Mouse (Mus musculus): ENCODE data around the gene Ccnd2. TPM values are rescaled to one million over a fixed set of nuclear protein-coding genes. Genes with fewer than 3 reads are reported as not detected.

The Ccnd2 gene
- total and polyA plus RNA-seq, 3 experiments = 46.2 to 139 (median 132) TPM

DNA sequence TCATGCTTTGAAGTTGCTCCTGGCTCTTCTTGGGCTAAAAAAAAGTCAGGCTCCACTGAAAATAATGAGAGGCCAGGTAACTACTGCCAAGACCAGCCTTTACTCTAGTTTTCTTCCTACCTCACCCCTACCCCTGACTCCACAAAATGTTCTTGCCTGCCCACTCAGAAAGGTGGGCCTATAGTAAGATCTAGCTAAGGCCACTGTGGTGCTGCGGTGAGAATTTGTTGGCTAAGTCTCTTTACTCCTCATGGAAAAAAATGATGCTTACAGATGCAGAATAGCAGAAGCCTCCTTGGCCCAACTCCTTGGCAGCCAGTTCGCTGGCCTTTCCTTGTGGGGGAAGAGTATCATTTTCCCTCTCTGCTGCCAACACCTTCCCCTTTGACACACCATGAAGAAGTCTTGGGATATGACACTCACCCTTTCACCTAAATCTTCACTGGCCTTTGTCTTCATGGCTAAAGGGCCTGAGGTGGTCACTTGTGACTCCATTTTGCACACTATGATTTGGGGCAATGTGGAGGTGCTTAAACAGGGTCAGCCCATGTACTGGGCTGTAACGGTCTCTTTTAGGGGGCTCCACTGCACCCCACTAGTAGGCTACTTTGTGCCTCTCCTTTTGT lies 5.6 kb downstream of the Ccnd2 start:
- DNase-seq = no peak
- Histone ChIP-seq H3K27me3 (ENCODE audit: control insufficient read depth, insufficient read depth, low read length) (no peaks in the 10 kb centered on the region), H3K4me1 (ENCODE audit: control insufficient read depth, insufficient read depth, low read length) (no peaks in the 10 kb centered on the region; the same call in 1 of the 2 replicates), H3K27ac (no peak overlapping the region), H3K4me3 (no peak overlapping the region), H3K9ac (ENCODE audit: low read depth, low read length) (no peak overlapping the region), H3K79me2 (replicated peaks; ENCODE audit: control insufficient read depth, insufficient read depth, low read length) (no peaks in the 10 kb centered on the region), H3K36me3 (ENCODE audit: control insufficient read depth, insufficient read depth, low read length) (no peaks in the 10 kb centered on the region)
- TF ChIP-seq POLR2A (IDR thresholded peaks at IDR 0.05; ENCODE audit: insufficient read depth, low read depth, low read length) = no peak
- no peak for TF ChIP-seq EP300 (IDR thresholded peaks at IDR 0.05; ENCODE audit: insufficient read depth, low read depth, low read length)
- TF ChIP-seq CTCF (IDR thresholded peaks at IDR 0.05) = no peak
- intact Hi-C loops (cut with DNase I) = no loop called here
- 79% methylated on average over 3 of the region's 3 CpGs for WGBS

- H3K4me1 ChIP-seq (ENCODE audit: control insufficient read depth, insufficient read depth, low read length) = no peaks in the 10 kb centered on the region; the same call in 1 of the 2 replicates
- no peaks in the 10 kb centered on the region for H3K79me2 ChIP-seq (replicated peaks; ENCODE audit: control insufficient read depth, insufficient read depth, low read length)
- H3K4me3 ChIP-seq = no peak overlapping the region
- intact Hi-C loops (cut with DNase I) = no loop called here
- TF ChIP-seq POLR2A (IDR thresholded peaks at IDR 0.05; ENCODE audit: insufficient read depth, low read depth, low read length) = no peak
- no peak for TF ChIP-seq CTCF (IDR thresholded peaks at IDR 0.05)
- no peak for TF ChIP-seq EP300 (IDR thresholded peaks at IDR 0.05; ENCODE audit: insufficient read depth, low read depth, low read length)
- no peak overlapping the region for H3K27ac ChIP-seq
- H3K27me3 ChIP-seq (ENCODE audit: control insufficient read depth, insufficient read depth, low read length) = no peaks in the 10 kb centered on the region
- WGBS = 66% methylated on average over 20 of the region's 20 CpGs
- no peaks in the 10 kb centered on the region for H3K36me3 ChIP-seq (ENCODE audit: control insufficient read depth, insufficient read depth, low read length)
- DNase-seq = no peak
- H3K9ac ChIP-seq (ENCODE audit: low read depth, low read length) = no peak overlapping the region
These were observed 6.4 kb downstream of the Ccnd2 start for GRCm38 (mm10) chr6:127145464-127146190.

- Histone ChIP-seq H3K4me3 (no peak overlapping the region), H3K79me2 (replicated peaks; ENCODE audit: control insufficient read depth, insufficient read depth, low read length) (no peaks in the 10 kb centered on the region), H3K4me1 (ENCODE audit: control insufficient read depth, insufficient read depth, low read length) (no peaks in the 10 kb centered on the region; the same call in 1 of the 2 replicates), H3K9ac (ENCODE audit: low read depth, low read length) (no peak overlapping the region), H3K27me3 (ENCODE audit: control insufficient read depth, insufficient read depth, low read length) (no peaks in the 10 kb centered on the region), H3K36me3 (ENCODE audit: control insufficient read depth, insufficient read depth, low read length) (no peaks in the 10 kb centered on the region), H3K27ac (no peak overlapping the region)
- intact Hi-C loops (cut with DNase I) = no loop called here
- WGBS = 85% methylated on average over 7 of the region's 7 CpGs
- DNase-seq = no peak
- TF ChIP-seq EP300 (IDR thresholded peaks at IDR 0.05; ENCODE audit: insufficient read depth, low read depth, low read length) (no peak), CTCF (IDR thresholded peaks at IDR 0.05) (no peak), POLR2A (IDR thresholded peaks at IDR 0.05; ENCODE audit: insufficient read depth, low read depth, low read length) (no peak)
These were observed 8.3 kb downstream of the Ccnd2 start for GRCm38 (mm10) chr6:127143576-127144288.

GRCm38 (mm10) chr6:127143124-127143520 lies 8.9 kb downstream of the Ccnd2 start:
- Histone ChIP-seq H3K9ac (ENCODE audit: low read depth, low read length) (no peak overlapping the region), H3K27me3 (ENCODE audit: control insufficient read depth, insufficient read depth, low read length) (no peaks in the 10 kb centered on the region), H3K4me3 (no peak overlapping the region), H3K4me1 (ENCODE audit: control insufficient read depth, insufficient read depth, low read length) (no peaks in the 10 kb centered on the region; the same call in 1 of the 2 replicates), H3K36me3 (ENCODE audit: control insufficient read depth, insufficient read depth, low read length) (no peaks in the 10 kb centered on the region), H3K27ac (no peak overlapping the region), H3K79me2 (replicated peaks; ENCODE audit: control insufficient read depth, insufficient read depth, low read length) (no peaks in the 10 kb centered on the region)
- intact Hi-C loops (cut with DNase I) = no loop called here
- no peak for DNase-seq
- WGBS = 83% methylated on average over 10 of the region's 10 CpGs
- TF ChIP-seq CTCF (IDR thresholded peaks at IDR 0.05) (no peak), POLR2A (IDR thresholded peaks at IDR 0.05; ENCODE audit: insufficient read depth, low read depth, low read length) (no peak), EP300 (IDR thresholded peaks at IDR 0.05; ENCODE audit: insufficient read depth, low read depth, low read length) (no peak)

DNA sequence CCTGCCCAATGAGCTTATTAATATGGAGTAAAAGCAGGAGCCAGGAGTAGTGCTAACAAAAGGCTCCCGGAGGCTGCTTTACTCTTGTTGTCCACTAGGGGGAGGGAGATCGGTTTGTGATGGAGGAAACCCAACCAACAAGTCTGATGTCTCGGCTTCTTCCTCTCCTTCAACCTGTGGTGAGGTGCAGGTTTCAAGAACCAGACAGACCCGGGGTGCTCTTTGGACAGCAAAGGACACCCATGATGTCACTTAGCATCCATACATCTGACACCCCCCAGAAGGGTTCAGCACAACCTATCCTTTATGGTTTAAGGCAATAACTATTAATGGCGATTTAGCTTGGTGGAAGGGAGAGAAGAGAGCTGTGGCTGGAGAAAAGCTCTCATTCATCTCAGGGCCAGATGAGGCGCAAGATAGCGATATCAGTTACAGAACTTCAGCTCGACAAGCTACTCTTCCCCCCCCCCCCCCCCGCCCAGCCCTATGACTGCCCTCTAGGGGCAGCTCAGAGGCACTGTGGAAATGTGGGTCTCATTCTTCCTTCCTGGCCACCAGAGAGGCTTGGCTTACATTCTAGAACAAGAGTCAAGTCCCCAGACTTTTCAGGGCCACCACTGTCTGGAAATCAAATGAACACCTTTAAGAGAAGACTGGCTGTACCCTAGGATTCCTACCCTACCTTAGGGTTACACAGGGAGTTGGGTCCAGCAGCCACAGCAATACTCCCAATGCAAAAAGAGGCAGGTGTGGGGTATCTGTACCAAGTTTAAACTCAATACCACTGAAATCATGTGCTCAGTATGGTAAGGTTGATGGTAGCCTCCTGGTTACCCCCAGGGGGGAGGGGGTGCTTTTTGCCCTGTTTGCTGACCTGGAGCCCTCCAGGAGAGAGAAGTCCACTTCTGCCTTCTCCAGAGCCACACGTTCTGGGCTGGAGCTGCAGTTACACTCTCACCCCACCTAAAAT lies 9.6 kb downstream of the Ccnd2 start:
- no peak overlapping the region for H3K4me3 ChIP-seq
- H3K79me2 ChIP-seq (replicated peaks; ENCODE audit: control insufficient read depth, insufficient read depth, low read length) = no peaks in the 10 kb centered on the region
- peak in 1 of 2 experiments; percentile 30 for DNase-seq
- intact Hi-C loops (cut with DNase I) = loop anchor here (1.0 kb wide), 1 partner anchor 217 kb away; no protein-coding TSS in a partner anchor
- no peak for TF ChIP-seq EP300 (IDR thresholded peaks at IDR 0.05; ENCODE audit: insufficient read depth, low read depth, low read length)
- TF ChIP-seq CTCF (IDR thresholded peaks at IDR 0.05) = peak; percentile 82
- H3K27ac ChIP-seq = no peak overlapping the region
- H3K4me1 ChIP-seq (ENCODE audit: control insufficient read depth, insufficient read depth, low read length) = no peaks in the 10 kb centered on the region; the same call in 1 of the 2 replicates
- H3K27me3 ChIP-seq (ENCODE audit: control insufficient read depth, insufficient read depth, low read length) = no peaks in the 10 kb centered on the region
- 29% methylated on average over 10 of the region's 10 CpGs for WGBS
- no peak overlapping the region for H3K9ac ChIP-seq (ENCODE audit: low read depth, low read length)
- H3K36me3 ChIP-seq (ENCODE audit: control insufficient read depth, insufficient read depth, low read length) = no peaks in the 10 kb centered on the region
